Mouse (Mus musculus) common myeloid progenitor, adult 5-6 weeks (primary cell): ENCODE data around the gene Itga10. TPM values are rescaled to one million over a fixed set of nuclear protein-coding genes. Genes with fewer than 3 reads are reported as not detected.
"Not testable (repeated sequence)": the region's sequence is repeated elsewhere in the genome, so short reads cannot be mapped to it uniquely, and the experiment has no call there.

Experiments used
- ATAC-seq: replicated peaks from 2 replicates; pipeline ENCODE4 v1.8.0; 2016; ENCODE audit warnings: low read depth, mild to moderate bottlenecking, moderate TSS enrichment, inconsistent platforms; ENCODE audit not compliant: poor library complexity, severe bottlenecking
- total RNA-seq: library from RNA; stranded (forward); fragments of 200-1000, 187-1606 nt; gene quantifications from 2 replicates; pipeline ENCODE4 v1.2.3, GENCODE M21; 2017

The Itga10 gene
- 0.37 and 0.92 TPM in 2 replicates for total RNA-seq

GRCm38 (mm10) chr3:96645018-96645649, at the start of gene Itga10:
Gene Itga10 (plus strand): TSS chr3:96645584.
- ATAC-seq: peak; percentile 54; the same call in 1 of the 2 replicates

- ATAC-seq: no peak
These were observed 49.7 kb upstream of the Itga10 start for GRCm38 (mm10) chr3:96595661-96596060.

GRCm38 (mm10) chr3:96596228-96596707, 49.1 kb upstream of the Itga10 start, which contains the start of gene Ankrd34a:
Gene Ankrd34a (plus strand): TSS chr3:96596636.
- ATAC-seq: no peak

GRCm38 (mm10) chr3:96596855-96597254, 48.5 kb upstream of the Itga10 start:
- no peak for ATAC-seq

- ATAC-seq: no peak
These were observed 47.9 kb upstream of the Itga10 start for GRCm38 (mm10) chr3:96597435-96597891.

- ATAC-seq: no peak
These were observed 47.0 kb upstream of the Itga10 start for GRCm38 (mm10) chr3:96598156-96599068.

- ATAC-seq: no peak
These were observed 46.4 kb upstream of the Itga10 start for GRCm38 (mm10) chr3:96599069-96599393.

- ATAC-seq: no peak
These were observed 46.0 kb upstream of the Itga10 start for GRCm38 (mm10) chr3:96599411-96599810.

GRCm38 (mm10) chr3:96600639-96601250, 44.6 kb upstream of the Itga10 start, which contains the start of gene Lix1l:
Gene Lix1l (plus strand): TSS chr3:96601149.
- ATAC-seq: peak; percentile 95

- no peak for ATAC-seq
These were observed 44.1 kb upstream of the Itga10 start for GRCm38 (mm10) chr3:96601251-96601787.

GRCm38 (mm10) chr3:96601941-96602703, 43.3 kb upstream of the Itga10 start:
- no peak for ATAC-seq

- no peak for ATAC-seq
These were observed 42.7 kb upstream of the Itga10 start for GRCm38 (mm10) chr3:96602704-96603084.

- ATAC-seq: no peak
These were observed 42.1 kb upstream of the Itga10 start for GRCm38 (mm10) chr3:96603311-96603710.

GRCm38 (mm10) chr3:96606007-96606406, 39.4 kb upstream of the Itga10 start:
- not testable (repeated sequence) for ATAC-seq

- ATAC-seq: no peak
These were observed 38.8 kb upstream of the Itga10 start for GRCm38 (mm10) chr3:96606618-96607017.

GRCm38 (mm10) chr3:96617941-96618340, 27.4 kb upstream of the Itga10 start:
- no peak for ATAC-seq

GRCm38 (mm10) chr3:96623201-96623600, 22.2 kb upstream of the Itga10 start:
- no peak for ATAC-seq

GRCm38 (mm10) chr3:96629729-96630600, 15.4 kb upstream of the Itga10 start, which contains the start of gene Rbm8a:
Gene Rbm8a (plus strand): TSS chr3:96629933.
- peak; percentile 96 for ATAC-seq

GRCm38 (mm10) chr3:96632058-96632457, 13.3 kb upstream of the Itga10 start:
- no peak for ATAC-seq
